Mouse (Mus musculus) layer of hippocampus, adult 9-10 months (tissue): ENCODE data around the gene Mmd2.

ENCODE experiments used
- DNase-seq: peaks from one replicate; pipeline ENCODE4 v3.0.0; 2022; ENCODE audit warnings: low spot score

Mmd2 gene

DNA sequence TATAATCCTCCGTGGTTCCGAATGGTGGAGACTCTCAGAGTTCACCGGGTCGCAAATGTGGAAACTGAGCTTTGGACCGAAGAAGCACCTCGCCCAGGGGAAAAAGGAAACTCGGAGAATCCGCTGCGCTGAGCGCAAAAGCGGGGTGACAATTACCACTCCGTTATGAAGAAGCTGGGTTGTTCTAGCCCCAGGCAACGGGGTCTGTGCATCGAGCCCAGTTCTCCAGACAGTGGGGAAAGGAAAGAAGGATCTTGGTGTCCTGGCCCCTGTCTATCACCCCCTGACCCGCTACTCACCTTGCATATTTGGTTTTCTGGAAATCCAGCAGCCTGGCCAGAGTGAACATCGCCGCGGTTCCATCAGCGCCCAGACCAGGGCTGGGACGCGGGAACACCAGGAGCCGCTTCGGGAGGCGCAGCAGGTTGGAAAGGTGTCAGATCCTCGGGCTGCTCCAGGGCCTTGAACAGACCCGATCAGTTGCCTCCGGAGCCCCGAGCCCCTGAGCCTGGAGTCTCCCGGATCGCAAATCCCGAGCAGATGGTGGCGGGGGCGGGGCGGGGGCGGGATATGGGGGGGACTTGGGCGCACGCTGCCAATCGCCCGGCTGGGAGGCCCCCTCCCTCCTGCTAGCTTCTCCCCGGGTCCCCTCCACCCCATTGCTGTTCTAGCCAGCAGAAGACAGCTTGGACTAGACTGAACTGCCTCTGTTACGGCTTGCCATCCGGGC is at the start of gene Mmd2:
Gene Mmd2, minus strand, starts transcription at position 542 of the 730 bp plus-strand sequence.
- no peak for DNase-seq

DNA sequence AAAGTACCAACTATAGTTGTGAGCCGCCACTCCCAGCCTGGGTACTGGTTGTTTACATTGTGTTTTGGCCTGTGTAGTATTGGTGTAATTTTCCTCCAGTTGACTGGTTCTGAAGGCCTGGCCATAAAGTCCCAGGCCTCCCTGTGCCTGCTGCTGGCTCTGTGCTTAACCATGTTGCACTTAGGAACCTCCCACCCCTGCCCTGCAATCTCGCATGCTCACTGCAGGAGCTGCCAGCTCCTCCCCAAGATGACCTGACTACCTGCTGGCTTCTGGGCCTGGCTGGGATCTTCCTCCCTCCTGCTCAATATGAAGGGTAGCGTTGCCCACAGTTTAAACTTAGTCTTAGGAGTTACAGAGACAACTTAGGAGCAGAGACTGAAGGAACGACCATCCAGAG is 43.7 kb upstream of the Mmd2 start:
- no peak for DNase-seq

DNA sequence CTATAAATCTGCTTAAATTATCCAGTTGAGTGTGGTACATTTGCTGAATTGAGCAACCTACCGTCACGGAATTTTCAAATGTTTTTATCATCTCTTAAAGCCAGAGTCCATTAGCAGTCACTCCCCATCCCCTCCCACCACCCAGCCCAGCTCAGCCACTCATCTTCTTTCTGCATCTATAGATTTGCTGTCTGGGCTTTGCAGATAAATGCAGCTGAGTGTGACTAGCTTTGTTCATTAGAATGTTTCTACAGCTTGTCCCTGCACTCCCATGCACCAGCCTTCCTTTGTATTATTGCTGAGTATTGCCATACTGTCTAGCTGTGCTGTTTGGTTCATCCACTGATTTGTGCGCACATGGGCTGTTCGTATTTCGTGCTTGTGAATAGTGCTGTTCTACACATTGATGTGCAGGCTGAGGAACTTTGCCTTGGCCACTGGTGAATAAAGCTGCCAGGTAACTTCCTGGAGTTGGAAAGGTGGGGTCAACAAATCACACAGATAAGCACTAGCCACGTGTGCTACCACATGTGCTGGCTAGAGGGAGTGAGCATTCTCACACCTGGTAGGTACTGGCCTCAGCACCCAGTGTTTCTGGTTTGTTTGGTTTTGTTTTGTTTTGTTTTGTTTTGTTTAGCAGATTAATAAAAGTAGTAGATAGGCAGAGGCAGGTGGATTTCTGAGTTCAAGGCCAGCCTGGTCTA is 42.3 kb upstream of the Mmd2 start:
- no peak for DNase-seq

DNA sequence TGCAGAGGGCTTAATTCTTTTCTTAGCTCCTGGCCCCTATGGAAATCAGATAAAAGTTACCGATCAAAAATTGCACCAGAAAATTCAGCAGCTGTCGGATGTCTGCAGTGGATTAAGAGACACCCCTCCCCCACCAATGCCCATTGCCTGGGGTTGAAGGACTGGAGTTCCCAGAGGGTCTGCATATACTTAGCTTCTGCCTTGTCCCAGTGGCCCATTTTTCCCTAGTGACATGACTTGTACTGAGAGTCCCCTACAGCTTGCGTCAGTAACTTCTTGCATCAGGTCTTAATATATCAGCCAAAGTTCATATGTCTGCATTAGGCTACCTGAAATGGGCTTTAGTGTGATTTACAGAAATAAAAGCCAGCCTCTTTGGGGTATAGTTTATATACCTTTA is 41.8 kb upstream of the Mmd2 start:
- no peak for DNase-seq

DNA sequence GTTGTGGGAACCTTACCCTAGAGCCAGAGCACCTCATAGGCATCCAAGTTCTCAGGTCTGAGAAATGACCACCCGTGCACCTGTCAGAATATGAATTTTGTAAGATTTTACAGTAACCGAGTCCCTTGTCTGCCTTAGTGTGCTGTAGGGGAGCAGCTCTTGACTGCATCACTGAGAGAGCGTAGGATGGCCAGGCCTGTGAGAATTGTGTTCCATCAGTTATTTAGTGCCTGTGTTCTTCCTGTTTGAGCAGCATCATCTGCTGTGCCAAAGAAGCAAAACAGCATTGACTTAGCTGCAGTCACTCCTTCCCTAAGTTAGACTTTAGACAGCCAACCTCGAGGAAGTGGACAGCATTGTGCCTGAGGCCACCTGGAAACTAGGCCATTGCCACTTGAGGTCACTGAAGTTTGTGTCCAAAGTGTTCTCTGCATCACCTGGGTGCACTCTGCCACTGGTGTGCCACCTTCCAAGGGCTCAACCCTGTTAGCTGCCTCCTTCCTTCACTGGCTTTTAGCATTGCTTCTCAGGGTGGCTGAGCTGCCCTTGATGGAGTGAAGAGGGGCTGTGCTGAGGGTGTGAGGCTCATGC is 41.0 kb upstream of the Mmd2 start:
- DNase-seq, result no peak

DNA sequence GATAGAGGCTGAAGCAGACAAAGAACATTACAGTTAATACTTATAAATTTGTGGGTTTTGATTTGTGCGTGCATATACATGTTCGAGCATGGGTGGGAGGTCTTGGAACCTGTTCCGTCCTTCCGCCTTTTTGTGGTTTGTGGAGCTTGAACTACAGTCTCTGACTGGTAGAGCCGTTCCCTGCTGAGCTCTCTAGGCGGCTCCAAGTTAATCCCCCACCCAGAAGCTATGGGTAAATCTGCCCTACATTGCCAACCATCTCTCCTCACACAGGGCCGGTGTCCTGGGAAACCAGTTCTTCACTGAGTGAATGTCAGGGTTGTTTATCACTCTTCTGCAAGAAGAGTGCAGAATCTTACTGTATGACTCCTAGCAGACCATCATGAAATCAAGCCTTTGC is 39.6 kb upstream of the Mmd2 start:
- DNase-seq, result no peak

DNA sequence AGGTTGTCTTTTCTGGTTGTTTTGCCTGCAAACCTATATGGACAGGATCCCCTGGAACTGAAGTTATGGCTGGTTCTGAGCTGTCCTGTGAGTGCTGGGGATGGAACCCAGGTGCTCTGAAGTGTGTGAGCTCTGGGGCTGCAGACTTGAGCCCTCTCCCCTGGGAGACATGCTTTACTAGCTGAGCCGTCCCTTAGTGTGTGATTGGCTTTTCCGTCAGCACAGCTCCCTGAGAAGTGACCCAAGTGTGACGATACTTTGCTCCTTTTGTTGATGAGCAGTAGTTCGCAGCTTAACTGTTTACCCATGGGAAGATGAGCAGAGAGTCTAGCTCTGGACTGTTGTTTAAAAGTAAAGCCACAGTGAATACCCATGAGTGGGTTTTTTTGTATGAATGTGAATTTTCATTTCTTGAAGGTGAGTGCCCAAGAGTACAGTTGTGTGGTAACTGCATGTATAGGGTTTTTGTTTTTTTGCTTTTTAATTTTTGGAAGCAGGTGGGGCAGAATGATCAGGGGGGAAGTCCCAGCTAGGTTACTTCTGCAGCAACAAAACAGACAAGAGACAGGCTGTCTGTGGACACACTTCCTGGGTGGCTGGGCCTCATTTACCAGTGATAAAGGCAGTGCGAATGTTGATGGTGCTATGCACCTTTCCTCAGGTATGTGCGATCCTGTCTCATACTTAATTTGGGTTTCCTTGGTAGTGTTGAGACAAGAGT is 32.9 kb upstream of the Mmd2 start:
- no peak for DNase-seq

DNA sequence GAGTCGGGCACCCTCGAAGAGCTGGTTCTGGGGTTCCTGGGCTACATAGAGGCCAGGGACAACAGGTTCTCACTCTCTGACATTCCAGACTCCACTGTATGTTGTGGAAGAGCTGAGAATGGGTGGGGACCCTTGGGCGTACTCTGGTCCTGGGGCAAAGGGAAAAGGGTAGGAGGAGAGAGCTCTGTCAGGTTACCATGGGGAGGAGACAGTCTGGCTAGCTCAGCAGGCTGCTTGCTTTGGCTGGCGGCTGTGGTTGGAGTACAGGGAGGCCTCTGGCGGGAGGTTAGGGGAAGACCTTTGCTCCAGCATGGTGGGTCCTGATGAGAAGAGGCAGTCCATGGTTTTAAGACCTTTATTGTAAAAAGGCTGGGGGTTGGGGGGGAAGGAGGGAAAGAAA is 31.5 kb upstream of the Mmd2 start:
- DNase-seq, result no peak

DNA sequence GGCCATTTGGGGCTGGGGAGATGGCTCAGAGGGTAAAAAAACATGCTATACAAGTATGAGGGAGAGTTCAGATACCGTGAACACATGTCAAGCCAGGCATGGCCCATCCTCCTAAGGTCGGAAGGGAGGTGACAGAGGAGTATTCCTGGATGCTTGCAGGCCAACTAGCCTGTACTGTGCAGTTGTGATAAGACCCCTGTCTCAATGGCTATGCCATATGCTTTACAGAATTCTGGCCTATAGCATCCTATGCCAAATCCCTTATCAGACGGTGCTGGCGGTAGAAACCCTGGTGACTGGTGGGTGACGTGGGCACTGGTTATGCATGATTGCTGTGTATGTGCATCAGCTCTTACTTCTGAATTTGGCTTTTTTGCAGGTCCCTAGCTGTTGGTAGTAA is 29.2 kb upstream of the Mmd2 start:
- no peak for DNase-seq

DNA sequence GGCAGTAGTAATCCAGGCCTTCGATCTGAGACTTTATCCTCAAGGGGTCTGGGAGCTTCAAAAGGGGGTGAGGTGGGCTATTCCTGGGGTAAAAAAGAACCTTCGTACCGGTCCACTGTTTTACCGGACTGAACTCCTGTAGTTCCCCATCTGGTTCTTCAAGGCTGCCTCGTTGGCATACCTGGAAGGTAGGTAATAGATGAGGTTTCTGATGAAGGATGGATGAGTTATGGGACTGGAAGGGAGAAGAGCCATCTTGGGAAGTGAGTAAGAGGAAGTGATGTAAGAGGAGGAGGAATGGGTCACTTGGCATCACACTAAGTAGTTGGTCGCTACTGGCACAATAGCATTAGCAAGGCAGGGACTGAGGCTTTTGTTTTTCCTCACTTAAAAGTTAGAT is 21.6 kb upstream of the Mmd2 start:
- DNase-seq, result no peak

DNA sequence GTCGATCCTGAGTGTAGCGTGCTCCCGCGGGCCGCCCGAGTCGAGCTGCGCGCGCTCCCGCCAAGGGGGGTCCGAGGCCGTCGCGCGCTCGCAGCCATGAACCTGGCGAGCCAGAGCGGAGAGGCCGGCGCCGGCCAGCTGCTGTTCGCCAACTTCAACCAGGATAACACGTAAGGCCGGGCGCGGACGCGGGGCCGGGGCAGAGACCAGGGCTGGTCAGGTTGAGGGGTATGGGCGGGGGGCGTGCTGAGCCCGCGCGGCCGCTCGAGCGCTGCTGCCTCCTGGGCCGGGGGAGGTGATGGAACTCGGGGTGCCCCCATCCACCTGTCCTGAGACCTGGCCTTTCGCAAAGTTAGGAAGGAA is 21.0 kb upstream of the Mmd2 start:
- DNase-seq, result no peak

DNA sequence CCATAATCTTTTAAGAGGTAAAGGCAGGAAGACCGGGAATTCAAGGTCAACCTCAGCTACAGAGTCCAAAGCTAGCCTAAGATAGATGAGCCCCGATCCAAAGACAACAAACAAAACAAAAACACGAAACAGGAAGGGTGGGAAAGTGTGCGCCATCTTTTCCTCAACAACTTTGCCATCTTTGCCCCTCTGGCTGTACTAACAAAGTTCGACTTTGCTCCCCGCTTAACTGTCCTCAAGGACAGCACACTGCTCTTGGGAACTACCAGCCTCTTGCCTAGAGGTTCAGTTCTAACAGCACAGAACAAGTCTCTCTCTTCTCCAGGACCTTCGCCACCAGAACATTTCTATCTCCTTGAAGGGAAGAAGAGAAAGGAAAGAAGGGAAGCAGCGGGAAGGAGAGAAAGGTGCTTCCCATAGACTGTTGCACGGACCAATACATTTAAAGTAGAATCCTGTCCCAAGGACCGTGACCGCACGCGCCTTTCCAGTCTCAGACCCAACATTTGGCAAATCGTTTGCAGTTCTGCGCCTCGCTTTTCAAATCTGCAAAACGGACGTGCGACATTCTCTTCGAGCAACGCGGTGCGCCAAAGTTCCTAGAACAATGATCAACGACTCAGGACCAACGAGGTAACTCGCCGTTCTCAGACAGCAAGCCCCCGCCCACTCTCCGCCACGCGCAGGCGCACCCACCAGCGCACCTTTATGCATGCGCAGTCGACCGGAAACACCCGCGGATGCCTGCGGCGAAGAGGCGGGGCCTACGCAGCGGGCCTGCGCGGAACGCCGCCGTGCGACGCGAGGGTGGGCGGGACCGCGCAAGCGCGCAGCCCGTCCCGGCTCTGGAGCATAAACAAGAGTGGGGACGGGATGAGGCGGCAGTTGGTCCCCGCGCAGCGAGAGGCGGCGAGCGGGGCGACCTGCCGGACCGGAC is 20.4 kb upstream of the Mmd2 start:
- DNase-seq, result peak; percentile 88

DNA sequence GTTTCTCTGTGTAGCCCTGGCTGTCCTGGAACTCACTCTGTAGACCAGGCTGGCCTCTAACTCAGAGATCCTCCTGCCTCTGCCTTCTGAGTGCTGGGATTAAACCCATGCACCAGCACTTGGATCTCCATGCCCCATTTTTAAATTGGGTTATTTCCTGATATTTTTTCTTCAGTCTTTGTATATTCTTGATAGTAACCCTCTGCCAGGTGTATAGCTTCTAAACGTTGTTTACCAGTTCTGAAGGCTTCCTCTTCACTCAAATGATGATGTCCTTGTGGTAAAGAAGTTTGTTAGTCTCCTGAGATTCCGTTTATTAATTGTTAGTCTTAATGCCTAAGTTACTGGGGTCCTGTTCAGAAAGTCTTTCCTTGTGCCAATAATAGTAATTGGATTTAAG is 18.8 kb upstream of the Mmd2 start, which contains the start of gene Wipi2:
Gene Wipi2, plus strand, starts transcription at position 301 of the 400 bp plus-strand sequence.
- DNase-seq, result no peak

DNA sequence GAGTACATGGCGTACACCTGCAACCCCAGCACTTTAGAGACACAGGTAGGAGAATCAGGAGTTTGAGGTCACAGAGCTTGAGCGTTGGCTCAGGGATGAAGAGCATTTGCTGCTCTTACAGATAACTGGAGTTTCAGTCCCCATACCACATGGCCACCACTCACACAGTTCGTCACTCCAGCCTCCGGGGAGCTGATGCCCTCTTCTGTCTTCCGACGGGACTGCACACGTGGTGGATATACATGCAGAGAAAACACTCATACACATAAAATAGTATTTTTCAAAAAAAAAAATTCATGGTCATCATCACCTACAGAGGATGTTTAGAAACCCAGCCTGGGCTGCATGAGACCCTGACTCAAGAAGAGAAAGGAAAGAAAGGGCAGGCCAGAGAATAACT is 14.5 kb upstream of the Mmd2 start:
- DNase-seq, result no peak

DNA sequence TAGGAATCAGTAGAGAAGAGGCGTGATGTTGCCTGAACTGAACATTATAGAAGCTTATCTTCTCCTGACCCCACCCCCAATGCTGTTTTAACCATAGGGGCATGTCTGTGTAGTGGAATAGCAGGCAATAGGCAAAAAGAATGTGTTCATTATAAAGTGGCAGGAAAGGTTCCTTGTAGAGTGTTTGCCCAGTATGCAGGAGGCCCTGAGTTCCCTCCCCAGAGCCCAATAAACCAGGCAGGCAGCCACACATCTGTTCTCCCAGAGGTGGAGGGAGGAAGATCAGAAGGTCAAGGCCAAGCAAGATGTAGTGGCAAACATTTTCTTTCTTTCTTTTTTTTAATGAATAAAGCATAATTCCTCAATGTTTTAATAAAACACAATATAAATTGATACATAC is 13.5 kb upstream of the Mmd2 start:
- DNase-seq, result no peak

DNA sequence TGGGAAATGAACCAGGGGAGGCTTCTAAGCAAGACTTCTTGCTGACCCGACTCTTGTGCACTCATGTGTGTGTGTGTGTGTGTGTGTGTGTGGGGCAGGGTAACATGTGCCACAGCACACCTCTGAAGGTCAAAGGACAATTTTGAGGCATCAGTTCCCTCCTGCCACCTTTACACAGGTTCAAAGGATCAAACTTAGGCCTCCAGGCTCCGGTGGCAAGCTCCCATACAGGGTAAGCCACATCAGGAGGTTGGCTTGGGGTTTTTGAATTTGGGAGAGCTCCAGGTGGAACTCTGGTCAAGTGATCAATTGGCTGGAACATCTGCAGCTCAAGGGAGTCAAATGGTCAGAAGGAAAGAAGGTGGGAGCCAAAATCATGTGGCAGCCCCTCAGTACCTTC is 12.8 kb upstream of the Mmd2 start:
- DNase-seq, result no peak

DNA sequence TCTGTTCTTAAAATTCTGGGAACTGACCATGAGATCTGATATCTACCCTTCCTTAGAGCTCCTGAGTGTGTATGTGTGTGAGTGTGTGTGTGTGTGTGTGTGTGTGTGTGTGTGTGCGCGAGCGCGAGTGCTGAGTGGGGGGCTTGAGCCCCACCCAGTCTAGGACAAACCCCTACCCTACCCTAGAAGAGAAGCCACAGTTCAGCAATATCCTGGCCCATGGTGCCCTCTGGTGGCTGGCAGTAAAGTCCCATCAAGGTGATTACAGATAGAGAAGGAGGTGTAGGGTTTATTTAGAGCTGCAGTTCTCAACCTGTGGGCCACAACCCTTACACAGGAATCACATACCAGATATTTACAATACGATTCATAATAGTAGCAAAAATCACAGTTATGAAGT is 11.3 kb upstream of the Mmd2 start:
- no peak for DNase-seq

DNA sequence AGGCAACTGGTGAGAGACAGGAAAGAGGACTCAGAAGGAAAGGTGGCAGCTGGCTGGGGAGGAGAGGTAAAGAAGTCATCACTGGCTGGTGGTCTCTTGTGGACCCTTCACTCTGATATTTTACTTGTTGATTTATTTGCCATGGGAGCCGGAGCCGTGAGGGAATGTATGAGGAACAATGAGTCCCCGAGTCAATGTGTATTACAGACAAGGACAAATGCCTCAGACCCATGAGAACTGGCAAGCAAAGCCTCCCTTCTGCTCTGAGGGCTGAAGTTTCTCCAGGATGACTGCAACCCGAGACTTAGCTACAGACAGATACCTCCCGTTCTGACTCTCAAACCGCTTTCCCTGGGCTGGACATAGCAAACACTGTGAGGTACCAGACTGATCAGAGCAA is 7.7 kb upstream of the Mmd2 start:
- DNase-seq, result no peak

DNA sequence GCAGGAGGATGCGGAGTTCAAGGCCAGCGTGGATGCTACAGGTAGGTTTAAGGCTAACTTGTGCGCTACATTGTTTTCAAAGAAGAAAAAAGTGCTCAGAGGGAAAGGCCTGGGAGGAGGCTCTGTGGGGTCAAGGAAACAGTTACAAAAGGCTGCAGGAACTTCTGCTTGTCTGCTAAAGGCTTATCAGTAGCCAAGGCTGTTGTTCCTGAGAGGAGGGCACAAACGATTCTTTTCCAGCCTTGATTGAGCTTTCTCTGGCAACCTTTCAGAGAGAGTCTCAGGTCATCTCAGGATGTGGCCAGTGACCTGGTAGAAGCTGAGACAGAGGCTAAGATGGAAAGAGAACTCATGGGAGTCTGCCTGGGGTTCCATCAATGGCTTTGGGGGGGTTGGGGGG is 7.0 kb upstream of the Mmd2 start:
- DNase-seq, result no peak

DNA sequence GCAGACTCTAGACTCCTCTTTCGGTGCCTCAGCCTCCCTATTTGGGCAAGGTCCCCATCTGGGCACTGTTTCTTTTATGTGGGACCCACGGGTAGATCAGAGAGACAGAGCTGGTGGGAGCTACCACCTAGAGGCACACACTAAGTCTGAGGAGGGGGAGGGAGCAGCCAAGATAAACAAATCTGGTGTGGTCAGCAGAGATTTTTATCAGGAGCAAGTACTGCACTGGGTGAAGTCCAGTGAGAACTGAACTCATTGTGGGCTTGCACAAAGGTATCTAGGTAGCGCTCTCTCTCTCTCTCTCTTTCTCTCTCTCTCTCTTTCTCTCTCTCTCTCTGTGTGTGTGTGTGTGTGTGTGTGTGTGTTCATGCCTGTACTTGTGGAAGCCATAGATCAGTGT is 5.9 kb upstream of the Mmd2 start:
- DNase-seq, result no peak

DNA sequence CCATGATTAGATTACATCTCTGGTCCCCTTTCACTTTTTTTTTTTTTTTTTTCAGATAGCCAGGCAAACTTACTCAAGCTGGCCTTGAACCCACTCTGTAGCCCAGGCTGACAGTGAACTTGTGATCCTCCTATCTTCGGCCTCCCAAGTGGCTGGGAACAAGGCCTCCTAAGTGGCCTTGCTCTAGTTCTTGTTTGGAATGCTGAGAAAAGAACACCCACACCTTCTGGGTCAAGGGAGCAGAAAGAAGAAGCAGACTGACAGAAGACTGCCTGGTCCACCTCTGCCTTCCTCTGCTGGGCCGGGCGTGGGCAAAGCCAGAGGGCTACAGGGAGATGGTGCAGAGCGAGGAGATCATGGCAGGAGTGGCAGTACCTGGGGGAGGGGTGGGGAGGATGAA is 1.8 kb upstream of the Mmd2 start:
- DNase-seq, result no peak

DNA sequence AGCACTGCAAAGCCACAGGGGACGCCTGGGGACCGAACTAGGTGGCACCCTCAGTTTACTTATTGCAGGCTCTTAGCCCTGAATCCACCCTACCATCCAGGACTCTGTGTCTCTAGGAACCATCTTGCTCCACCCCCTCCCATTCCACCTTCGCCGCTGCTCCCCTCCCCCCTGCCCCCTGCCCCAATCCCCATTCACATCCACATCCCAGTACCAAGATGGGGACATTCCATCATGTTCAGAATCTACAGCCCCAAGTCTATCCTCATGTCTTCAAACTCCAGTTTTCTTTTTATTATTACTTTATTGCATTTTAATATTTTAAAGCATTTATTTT is 357 bp upstream of the Mmd2 start:
- no peak for DNase-seq
